Mouse (Mus musculus) limb, embryonic 13.5 days (tissue): ENCODE measurements at regions not wholly inside any gene's neighbourhood (a gene's known extent, or its start where the extent isn't known, plus 50 kb on each side); places are given as distances from the start of the nearest gene placed in this dataset.
"Not testable (repeated sequence)": the region's sequence is repeated elsewhere in the genome, so short reads cannot be mapped to it uniquely, and the experiment has no call there.

Experiments used
- ATAC-seq: fragments of 200-750 bp; cut with Nextera tagmentation; 2 replicates; pipeline ENCODE4 v1.8.0; 2017; ENCODE audit warnings: low read depth, moderate number of reproducible peaks, moderate TSS enrichment; ENCODE audit not compliant: low FRiP score
- H3K27ac ChIP-seq: fragments of 300-500 bp; sonication (generic); 2 replicates; pipeline ENCODE4 v1.5.1; 2015; ENCODE audit warnings: inconsistent platforms, mild to moderate bottlenecking, moderate library complexity
- H3K27me3 ChIP-seq: fragments of 300-500 bp; sonication (generic); 2 replicates; pipeline ENCODE4 v1.6.1; 2015; ENCODE audit warnings: mild to moderate bottlenecking, inconsistent platforms
- H3K36me3 ChIP-seq: fragments of 300-500 bp; sonication (generic); 2 replicates; pipeline ENCODE4 v1.6.1; 2015; ENCODE audit warnings: inconsistent platforms, mild to moderate bottlenecking, moderate library complexity
- H3K4me1 ChIP-seq: fragments of 300-500 bp; sonication (generic); 2 replicates; pipeline ENCODE4 v1.6.1; 2015; ENCODE audit warnings: inconsistent platforms
- H3K4me2 ChIP-seq: fragments of 300-500 bp; sonication (generic); replicated peaks from 2 replicates; pipeline ENCODE4 v1.6.1; 2015; ENCODE audit warnings: inconsistent platforms, mild to moderate bottlenecking, moderate library complexity
- H3K4me3 ChIP-seq: fragments of 300-500 bp; sonication (generic); 2 replicates; pipeline ENCODE4 v1.5.1; 2015; ENCODE audit warnings: moderate library complexity, mild to moderate bottlenecking, inconsistent platforms
- H3K9ac ChIP-seq: fragments of 300-500 bp; sonication (generic); 2 replicates; pipeline ENCODE4 v1.6.1; 2015; ENCODE audit warnings: mild to moderate bottlenecking, inconsistent platforms
- H3K9me3 ChIP-seq: fragments of 300-500 bp; sonication (generic); 2 replicates; pipeline ENCODE4 v1.6.1; 2016; ENCODE audit warnings: inconsistent platforms
- whole genome bisulfite sequencing: fragments of 180-500 bp; shearing (Covaris S2); methylation state at CpG from one replicate; pipeline ENCODE4 v1.1.7; 2015; 5-methylcytosine and 5-hydroxymethylcytosine counted together

DNA sequence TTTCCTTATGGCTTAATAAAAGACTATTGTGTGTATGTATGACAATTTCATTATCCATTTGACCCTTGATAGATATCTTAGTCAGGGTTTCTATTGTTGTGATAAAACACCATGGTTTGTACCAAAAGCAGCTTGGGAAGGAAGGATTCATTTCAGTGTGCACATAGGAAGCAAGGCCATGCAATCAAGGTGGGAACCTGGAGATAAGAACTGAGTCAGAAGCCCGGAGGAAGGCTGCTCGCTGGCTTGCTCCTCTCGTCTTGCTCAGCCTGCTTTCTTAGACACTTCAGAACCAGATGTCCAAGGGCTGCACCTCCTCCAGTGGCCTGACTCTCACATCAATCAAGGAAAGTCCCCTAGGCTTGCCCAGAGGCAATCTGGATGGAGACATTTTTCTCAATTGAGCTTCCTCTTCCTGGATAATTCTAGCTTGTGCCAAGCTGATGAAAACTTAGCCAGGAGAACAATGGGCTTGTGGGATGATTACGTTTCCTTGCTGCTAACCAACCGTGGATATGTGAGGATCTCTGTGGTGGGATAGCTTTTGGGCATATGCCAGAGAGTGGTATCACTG is 117.6 kb upstream of the Slc38a2 start:
- Histone ChIP-seq H3K4me2 (no peak overlapping the region), H3K36me3 (no peaks in the 10 kb centered on the region), H3K9ac (no peak overlapping the region), H3K27ac (no peak overlapping the region), H3K4me1 (no peaks in the 10 kb centered on the region), H3K4me3 (no peak overlapping the region), H3K9me3 (peaks cover 10% of the 10 kb centered on the region), H3K27me3 (no peaks in the 10 kb centered on the region)
- ATAC-seq = no peak
- WGBS = 70% methylated on average over 5 of the region's 5 CpGs

DNA sequence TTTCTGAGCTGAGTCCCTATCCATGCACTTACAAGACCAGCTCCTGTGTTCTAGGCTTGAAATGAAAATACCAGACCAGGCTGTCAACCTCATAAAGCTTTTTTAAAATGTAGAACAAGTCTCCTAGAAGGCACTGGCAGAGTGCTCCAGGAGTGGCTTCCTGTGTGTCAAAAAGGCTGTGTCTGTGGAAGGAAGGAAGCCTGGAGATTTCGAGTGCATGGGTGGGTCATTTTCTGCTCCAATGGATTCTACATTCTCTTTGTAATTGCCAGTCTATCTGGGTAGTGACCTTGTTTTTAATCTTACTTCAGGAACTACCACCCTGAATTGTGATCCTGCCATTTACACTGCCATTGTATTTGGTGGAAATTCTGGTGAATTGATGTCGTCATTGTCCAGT is 113.9 kb upstream of the Slc38a2 start:
- H3K27ac ChIP-seq = no peak overlapping the region
- H3K9ac ChIP-seq = no peak overlapping the region
- H3K4me3 ChIP-seq = no peak overlapping the region
- no peaks in the 10 kb centered on the region for H3K4me1 ChIP-seq
- H3K27me3 ChIP-seq = no peaks in the 10 kb centered on the region
- H3K4me2 ChIP-seq = no peak overlapping the region
- 88% methylated on average over 2 of the region's 2 CpGs for WGBS
- ATAC-seq = no peak
- peaks cover 14% of the 10 kb centered on the region for H3K9me3 ChIP-seq
- no peaks in the 10 kb centered on the region for H3K36me3 ChIP-seq

DNA sequence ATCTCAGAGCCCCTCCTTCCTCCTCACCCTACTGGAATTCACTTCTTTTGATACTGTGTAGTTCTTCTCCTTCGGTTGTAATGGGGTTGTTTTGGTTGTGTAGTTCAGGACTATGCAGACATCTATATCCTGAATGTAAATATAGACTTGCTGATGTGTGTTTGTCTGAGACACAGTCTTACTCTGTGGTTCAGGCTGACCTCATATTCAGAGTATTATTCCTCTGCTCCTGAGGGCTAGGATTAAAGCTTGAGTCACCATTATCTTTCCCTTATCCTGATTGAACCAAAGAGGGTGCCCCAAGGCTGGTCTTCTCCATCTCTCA is 103.2 kb upstream of the Slc38a2 start:
- no peaks in the 10 kb centered on the region for H3K9me3 ChIP-seq
- ATAC-seq = no peak
- WGBS = 81% methylated on average over 1 of the region's 1 CpGs
- no peak overlapping the region for H3K9ac ChIP-seq
- H3K4me1 ChIP-seq = no peaks in the 10 kb centered on the region
- no peak overlapping the region for H3K4me3 ChIP-seq
- no peak overlapping the region for H3K27ac ChIP-seq
- no peaks in the 10 kb centered on the region for H3K27me3 ChIP-seq
- H3K4me2 ChIP-seq = no peak overlapping the region
- no peaks in the 10 kb centered on the region for H3K36me3 ChIP-seq

DNA sequence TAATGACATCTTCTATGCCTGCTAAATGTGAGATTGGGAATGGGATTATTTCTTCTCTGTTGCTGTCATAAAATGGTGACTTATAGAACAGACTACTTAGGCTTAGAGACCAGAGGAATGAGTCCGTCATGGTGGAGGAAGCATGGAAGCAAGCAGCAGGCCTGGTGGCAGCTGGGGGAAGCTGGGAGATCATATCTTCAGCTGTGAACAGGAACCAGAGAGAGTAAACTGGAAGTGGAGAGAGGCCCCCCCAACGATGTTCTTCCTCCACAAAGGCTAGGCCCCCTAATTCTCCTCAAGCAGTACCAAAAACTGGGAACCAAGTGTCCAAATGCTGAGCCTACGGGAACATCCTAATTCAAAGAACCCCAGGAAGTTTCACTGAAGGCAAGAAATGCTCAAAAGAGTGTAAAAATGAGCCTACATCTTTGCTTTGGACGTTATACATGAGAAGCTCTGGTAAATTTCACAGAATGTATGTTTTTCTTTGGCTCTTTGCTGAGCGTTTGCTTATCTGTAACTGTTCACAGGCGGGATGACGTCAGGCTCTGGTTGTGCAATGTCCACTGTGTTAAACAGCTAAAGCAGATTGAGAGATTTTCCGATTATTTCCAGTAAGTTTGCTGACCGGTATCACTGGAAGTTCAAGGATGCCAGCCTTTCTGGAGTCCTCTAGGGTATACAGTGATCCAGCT is 102.7 kb upstream of the Slc38a2 start:
- 82% methylated on average over 9 of the region's 9 CpGs for WGBS

DNA sequence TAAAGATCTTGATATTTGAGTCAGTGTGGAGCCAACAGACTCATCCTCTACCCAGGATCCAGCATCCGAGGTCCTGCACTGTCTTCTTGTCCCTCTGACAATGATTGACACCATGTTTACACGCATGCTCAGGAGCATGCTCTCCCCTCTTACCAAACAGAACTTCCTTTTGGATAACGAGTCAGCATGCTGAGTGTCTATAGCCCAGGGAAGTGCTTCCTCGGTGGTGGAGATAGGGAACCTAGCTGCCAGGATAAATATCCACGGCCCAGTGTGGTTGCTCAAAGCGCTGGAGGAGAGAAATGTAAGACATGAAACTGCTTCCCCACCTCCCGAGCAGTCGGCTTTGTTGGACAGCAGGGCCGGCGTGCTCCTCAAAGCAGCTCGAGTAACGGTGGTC is 99.7 kb upstream of the Slc38a2 start:
- WGBS = 63% methylated on average over 12 of the region's 12 CpGs

More for the DNA sequence above, 102.7 kb upstream of the Slc38a2 start:
- Histone ChIP-seq H3K36me3 (no peaks in the 10 kb centered on the region), H3K4me3 (no peak overlapping the region), H3K4me1 (peaks cover 4% of the 10 kb centered on the region; the same call in 1 of the 2 replicates), H3K9me3 (no peaks in the 10 kb centered on the region), H3K27ac (no peak overlapping the region), H3K27me3 (no peaks in the 10 kb centered on the region), H3K9ac (no peak overlapping the region), H3K4me2 (no peak overlapping the region)
- no peak for ATAC-seq

DNA sequence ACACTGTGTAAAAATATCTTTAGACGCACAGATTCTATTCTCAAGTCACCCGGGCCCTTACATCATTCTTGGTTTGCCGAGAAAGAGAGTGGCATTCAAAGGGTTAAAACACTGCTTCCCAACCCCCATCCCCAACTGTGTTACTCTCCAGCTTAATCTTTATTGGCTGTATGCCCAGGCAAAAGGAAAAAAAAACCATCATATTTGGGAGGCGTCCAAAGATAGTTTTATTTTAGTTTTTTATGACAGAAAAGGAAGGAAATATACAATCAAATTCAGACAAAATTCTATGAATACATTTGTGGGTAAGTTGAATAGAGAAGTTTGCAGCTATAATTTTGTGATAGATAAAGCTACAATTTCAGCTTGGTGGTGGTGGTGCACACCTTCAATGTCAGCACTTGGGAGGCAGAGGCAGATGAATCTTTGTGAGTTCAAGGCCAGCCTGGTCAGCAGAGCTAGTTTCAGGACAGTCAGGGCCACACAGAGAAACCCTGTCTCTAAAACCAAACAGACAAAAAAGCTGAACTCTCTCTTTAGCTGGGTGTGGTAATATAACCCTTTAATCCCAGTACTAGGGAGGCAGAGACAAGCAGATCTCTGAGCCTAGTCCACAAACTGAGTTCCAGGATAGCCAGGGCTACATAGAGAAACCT is 98.2 kb upstream of the Slc38a2 start:
- Histone ChIP-seq H3K27ac (no peak overlapping the region; the same call in 1 of the 2 replicates), H3K4me2 (no peak overlapping the region), H3K9ac (no peak overlapping the region), H3K4me3 (no peak overlapping the region), H3K9me3 (no peaks in the 10 kb centered on the region), H3K4me1 (peaks cover 14% of the 10 kb centered on the region; the same call in 1 of the 2 replicates), H3K27me3 (no peaks in the 10 kb centered on the region), H3K36me3 (no peaks in the 10 kb centered on the region)
- ATAC-seq = peak; percentile 57; the same call in 1 of the 2 replicates
- WGBS = 60% methylated on average over 4 of the region's 4 CpGs

More for the DNA sequence above, 99.7 kb upstream of the Slc38a2 start:
- no peak for ATAC-seq
- no peaks in the 10 kb centered on the region for H3K9me3 ChIP-seq
- H3K36me3 ChIP-seq = no peaks in the 10 kb centered on the region
- no peak overlapping the region for H3K27ac ChIP-seq
- H3K4me1 ChIP-seq = peaks cover 10% of the 10 kb centered on the region; the same call in 1 of the 2 replicates
- H3K9ac ChIP-seq = no peak overlapping the region
- H3K27me3 ChIP-seq = no peaks in the 10 kb centered on the region
- no peak overlapping the region for H3K4me2 ChIP-seq
- no peak overlapping the region for H3K4me3 ChIP-seq

DNA sequence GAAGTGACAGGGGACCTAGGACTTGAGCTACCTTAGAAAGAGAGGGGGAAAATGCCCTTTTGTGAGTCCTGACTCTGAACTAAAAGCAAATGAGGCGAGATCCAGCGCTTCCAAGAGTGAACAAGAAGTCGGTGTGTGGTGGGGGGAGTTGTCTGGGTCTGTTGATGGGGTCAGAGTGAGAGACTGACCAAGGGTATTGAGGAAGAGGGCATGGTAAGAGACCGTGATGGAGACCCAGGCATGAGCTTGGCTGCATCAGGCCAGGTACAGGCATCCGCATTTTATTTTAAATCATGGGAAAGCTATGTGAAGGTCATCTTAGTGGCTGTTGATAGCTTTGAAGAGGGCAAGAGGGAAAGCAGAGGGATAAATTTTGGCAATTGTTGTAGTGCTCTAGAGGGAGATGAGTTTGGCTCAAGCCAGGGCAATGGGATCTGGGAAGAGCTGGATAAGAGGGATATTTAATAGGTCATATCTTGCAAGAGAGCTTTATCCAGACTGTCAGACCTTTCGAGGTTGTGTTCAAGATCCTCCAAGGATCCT is 94.7 kb upstream of the Slc38a2 start:
- H3K4me1 ChIP-seq = peaks cover 14% of the 10 kb centered on the region; the same call in 1 of the 2 replicates
- 87% methylated on average over 6 of the region's 6 CpGs for WGBS
- no peak overlapping the region for H3K9ac ChIP-seq
- no peak overlapping the region for H3K4me3 ChIP-seq
- no peaks in the 10 kb centered on the region for H3K27me3 ChIP-seq
- H3K36me3 ChIP-seq = no peaks in the 10 kb centered on the region
- ATAC-seq = no peak
- H3K9me3 ChIP-seq = no peaks in the 10 kb centered on the region
- no peak overlapping the region for H3K4me2 ChIP-seq
- no peak overlapping the region for H3K27ac ChIP-seq

DNA sequence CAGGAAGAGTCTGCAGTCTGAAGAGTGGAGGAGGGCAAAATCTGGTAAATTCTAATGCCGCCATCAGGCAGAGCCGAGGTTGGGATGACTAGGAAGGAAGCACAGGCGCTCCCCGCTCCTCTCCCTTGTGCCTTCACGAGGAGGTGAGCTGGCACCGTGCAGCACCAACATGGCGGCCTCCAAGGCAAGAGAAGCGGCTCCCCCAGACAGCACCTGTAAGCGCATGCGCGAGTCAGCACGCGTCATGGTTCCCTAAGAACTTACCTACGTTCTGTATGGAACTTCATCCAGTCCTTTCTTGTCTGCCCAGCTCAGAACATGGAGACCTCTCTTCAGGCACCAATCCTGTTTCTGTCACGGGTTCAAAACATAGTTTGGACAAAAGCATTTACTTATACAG is 93.7 kb upstream of the Slc38a2 start:
- 96% methylated on average over 15 of the region's 15 CpGs for WGBS
- no peak for ATAC-seq

DNA sequence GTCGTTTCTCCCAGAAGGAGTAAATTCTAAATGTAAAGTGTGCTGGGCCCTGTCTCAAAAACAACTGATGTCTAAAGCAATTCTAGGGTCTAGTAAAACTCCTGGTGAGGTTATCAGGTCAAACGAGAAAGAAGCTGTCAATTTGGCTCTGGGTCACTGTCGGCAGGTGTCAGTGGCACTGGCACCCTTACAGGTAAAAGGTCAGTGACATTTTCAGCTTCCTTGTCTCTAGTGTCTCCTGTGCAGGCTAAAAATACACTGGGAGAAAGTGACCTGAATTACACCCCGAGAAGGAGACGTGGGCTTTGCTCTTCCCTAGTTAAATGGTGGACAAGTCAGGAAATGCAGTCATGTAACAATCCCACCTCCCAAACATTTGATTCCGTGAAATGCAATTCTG is 91.8 kb upstream of the Slc38a2 start:
- no peak overlapping the region for H3K4me2 ChIP-seq
- H3K27ac ChIP-seq = no peak overlapping the region
- no peaks in the 10 kb centered on the region for H3K27me3 ChIP-seq
- no peak for ATAC-seq
- H3K9ac ChIP-seq = no peak overlapping the region
- WGBS = 76% methylated on average over 6 of the region's 6 CpGs
- no peak overlapping the region for H3K4me3 ChIP-seq
- H3K4me1 ChIP-seq = peaks cover 6% of the 10 kb centered on the region; the same call in 1 of the 2 replicates
- H3K36me3 ChIP-seq = no peaks in the 10 kb centered on the region
- no peaks in the 10 kb centered on the region for H3K9me3 ChIP-seq

More for the DNA sequence above, 93.7 kb upstream of the Slc38a2 start:
- no peak overlapping the region for H3K4me3 ChIP-seq
- no peaks in the 10 kb centered on the region for H3K27me3 ChIP-seq
- H3K9me3 ChIP-seq = no peaks in the 10 kb centered on the region
- peaks cover 14% of the 10 kb centered on the region; the same call in 1 of the 2 replicates for H3K4me1 ChIP-seq
- no peak overlapping the region for H3K9ac ChIP-seq
- H3K36me3 ChIP-seq = no peaks in the 10 kb centered on the region
- no peak overlapping the region for H3K27ac ChIP-seq
- H3K4me2 ChIP-seq = no peak overlapping the region

DNA sequence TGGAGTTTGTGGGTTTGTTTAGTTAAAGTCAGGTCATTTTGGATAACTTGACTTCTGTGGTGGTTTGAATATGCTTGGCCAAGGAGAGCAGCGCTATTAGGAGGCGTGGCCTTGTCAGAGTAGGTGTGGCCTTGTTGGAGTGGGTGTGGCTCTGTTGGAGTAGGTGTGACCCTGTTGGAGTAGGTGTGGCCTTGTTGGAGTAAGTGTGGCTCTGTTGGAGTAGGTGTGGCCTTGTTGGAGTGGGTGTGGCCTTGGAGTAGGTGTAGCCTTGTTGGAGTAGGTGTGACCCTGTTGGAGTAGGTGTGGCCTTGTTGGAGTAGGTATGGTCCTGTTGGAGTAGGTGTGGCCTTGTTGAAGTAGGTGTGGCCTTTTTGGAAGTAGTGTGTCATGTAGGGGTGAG is 88.4 kb upstream of the Slc38a2 start:
- H3K9me3 ChIP-seq, H3K4me3 ChIP-seq, H3K4me1 ChIP-seq, H3K27ac ChIP-seq, ATAC-seq, H3K9ac ChIP-seq, H3K4me2 ChIP-seq, H3K27me3 ChIP-seq, H3K36me3 ChIP-seq: not testable (repeated sequence)
- WGBS = 91% methylated on average over 2 of the region's 2 CpGs

DNA sequence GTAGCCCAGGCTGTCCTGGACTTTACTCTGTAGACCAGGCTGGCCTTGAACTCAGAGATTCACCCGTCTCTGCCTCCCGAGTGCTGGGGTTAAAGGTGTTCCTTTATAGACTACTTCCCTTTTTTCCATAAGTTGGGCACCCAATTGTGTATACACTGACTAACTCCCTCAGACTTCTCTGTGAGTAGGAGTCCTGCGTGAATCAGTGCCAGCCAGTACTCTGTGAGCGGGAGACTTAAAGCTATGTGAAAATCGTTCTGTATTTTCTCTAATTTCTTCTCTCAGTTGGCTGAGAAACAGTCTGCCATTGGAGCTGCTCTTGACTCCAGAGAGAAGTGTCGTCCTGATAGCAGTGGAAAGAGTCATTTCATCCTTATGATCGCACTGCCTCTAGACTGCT is 85.0 kb upstream of the Slc38a2 start:
- Histone ChIP-seq H3K4me1 (no peaks in the 10 kb centered on the region), H3K9ac (no peak overlapping the region), H3K36me3 (no peaks in the 10 kb centered on the region), H3K27me3 (no peaks in the 10 kb centered on the region), H3K4me2 (no peak overlapping the region), H3K9me3 (no peaks in the 10 kb centered on the region), H3K27ac (no peak overlapping the region), H3K4me3 (no peak overlapping the region)
- 94% methylated on average over 7 of the region's 7 CpGs for WGBS
- no peak for ATAC-seq

DNA sequence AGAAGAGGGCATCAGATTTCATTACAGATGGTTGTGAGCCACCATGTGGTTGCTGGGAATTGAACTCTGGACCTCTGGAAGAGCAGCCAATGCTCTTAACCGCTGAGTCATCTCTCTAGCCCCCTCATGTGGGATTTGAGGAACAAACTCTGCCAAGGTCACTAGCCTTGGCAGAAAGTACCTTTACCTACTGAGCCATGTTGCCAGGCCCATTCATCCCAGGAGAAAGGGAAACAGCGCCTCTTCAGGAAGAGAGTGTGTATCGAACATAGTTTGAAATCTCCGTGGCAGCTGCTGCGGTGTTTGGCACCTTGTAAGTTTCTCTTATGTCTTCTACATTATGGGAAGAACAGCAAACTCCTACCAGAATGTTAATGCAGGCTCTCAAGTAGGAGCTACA is 82.0 kb upstream of the Slc38a2 start:
- no peak overlapping the region for H3K9ac ChIP-seq
- H3K4me3 ChIP-seq = no peak overlapping the region
- WGBS = 82% methylated on average over 5 of the region's 5 CpGs
- H3K27ac ChIP-seq = no peak overlapping the region
- no peak for ATAC-seq
- H3K9me3 ChIP-seq = no peaks in the 10 kb centered on the region
- no peaks in the 10 kb centered on the region for H3K4me1 ChIP-seq
- H3K4me2 ChIP-seq = no peak overlapping the region
- no peaks in the 10 kb centered on the region for H3K27me3 ChIP-seq
- H3K36me3 ChIP-seq = no peaks in the 10 kb centered on the region
